Mouse (Mus musculus) liver, adult 2 months (tissue): ENCODE results near the gene Bex4.

Experiments used
- CTCF ChIP-seq: fragments of 200-500 bp; IDR thresholded peaks from 2 replicates; pipeline ENCODE4 v1.5.1; 2011; ENCODE audit warnings: low read depth, low read length, control low read depth
- POLR2A ChIP-seq: fragments of 200-500 bp; IDR thresholded peaks from 2 replicates; pipeline ENCODE4 v1.6.1; 2011; ENCODE audit warnings: low read length, control low read depth; ENCODE audit not compliant: insufficient read depth; ENCODE audit errors: extremely low read depth

- TF ChIP-seq CTCF (no peak), POLR2A (no peak)
Measured at GRCm38 (mm10) chrX:136141385-136141784, 2.6 kb downstream of the Bex4 start.
